Mouse (Mus musculus) kidney, adult 2 months (tissue): ENCODE results near the gene Samd13.

Experiments used
- CTCF ChIP-seq: fragments of 200-500 bp; conservative IDR thresholded peaks from 2 replicates; pipeline ENCODE4 v1.5.1; 2011; ENCODE audit warnings: low read depth, mild to moderate bottlenecking, control low read depth, low read length, moderate library complexity, mixed read lengths; ENCODE audit not compliant: insufficient read depth, insufficient read length
- POLR2A ChIP-seq: fragments of 200-500 bp; IDR thresholded peaks from one replicate; pipeline ENCODE4 v1.6.1; 2011; ENCODE audit warnings: low read depth, low read length, control low read depth

DNA sequence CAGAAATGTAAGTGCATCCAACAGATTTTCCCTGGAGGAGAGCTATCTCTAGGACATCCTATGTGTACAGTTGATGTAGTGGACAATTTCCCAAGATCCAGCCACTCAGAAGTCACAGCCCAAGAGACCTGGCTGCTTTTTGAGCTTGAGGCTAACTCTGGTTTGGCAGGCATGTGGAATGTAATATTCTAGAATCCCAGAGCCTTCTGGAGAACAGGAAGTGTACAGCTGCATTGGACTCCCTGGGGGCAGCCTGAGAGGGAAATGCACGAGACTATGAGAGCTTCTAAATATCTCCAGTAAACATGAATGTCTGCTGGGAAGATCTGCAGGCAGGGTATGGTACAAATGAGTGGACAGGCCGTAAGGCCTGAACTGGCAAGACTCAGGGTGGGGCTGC, 14.3 kb downstream of the Samd13 start:
- TF ChIP-seq POLR2A: no peak
- TF ChIP-seq CTCF: no peak
